Mouse (Mus musculus): ENCODE measurements around the gene Btnl9.
A peak's percentile ranks its signal among the peaks of the same experiment; 100 is the strongest.
"Not testable (repeated sequence)": the region's sequence is repeated elsewhere in the genome, so short reads cannot be mapped to it uniquely, and the experiment has no call there.

Gene Btnl9

DNA sequence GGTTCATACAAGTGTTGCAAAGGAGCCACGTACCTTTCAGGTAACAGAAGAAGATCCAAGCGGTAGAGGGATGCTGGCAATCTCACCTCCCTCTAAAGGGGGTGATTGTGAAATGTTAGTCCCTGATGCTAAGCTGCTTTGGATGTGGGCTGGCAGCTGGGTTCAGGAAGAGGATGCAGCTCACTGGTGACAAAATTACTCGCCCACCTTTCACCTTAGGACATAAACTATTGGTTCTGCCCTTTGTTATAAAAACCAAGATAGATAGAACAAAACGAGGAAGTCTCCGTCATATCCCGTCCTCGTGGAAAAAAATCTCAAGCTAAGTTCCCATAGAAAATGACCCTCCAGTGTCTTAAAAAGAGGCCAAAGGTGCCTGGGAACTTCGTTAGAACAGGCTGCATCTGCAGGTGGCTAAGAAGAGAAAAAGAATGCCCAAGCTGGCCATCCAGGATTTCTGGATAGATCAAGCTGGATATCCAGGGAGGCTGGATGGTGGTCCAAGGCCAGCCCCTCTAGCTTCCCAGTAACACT is at the start of gene Btnl9:
Gene Btnl9, minus strand, starts transcription at position 205 of the 534 bp plus-strand sequence.
- no peak for DNase-seq

- DNase-seq, result no peak
Observed at GRCm38 (mm10) chr11:49235459-49236207, 48.7 kb upstream of the Btnl9 start.

- DNase-seq, result no peak
Observed at GRCm38 (mm10) chr11:49232781-49233180, 45.8 kb upstream of the Btnl9 start.

- no peak for DNase-seq
Observed at GRCm38 (mm10) chr11:49224455-49224854, 37.5 kb upstream of the Btnl9 start.

DNA sequence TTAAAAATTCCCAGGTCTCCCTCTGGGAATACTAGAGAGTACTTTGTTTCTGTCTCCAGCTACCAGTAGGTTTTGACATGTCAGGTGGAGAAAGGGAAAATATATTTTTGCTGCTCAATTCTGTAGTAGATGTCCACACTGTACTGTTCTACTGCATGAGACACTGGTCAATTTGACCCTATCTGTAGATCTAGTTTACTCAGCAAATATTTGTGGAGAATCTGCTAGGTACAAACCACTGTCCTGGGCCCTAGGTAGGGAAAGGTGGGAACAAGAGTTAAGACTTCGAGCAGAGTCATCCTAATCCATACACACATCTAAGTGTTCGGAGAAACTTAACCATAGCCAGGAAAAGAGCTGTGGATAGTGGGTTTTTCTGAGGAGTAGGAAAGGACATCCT is 32.3 kb upstream of the Btnl9 start:
- DNase-seq, result no peak

DNA sequence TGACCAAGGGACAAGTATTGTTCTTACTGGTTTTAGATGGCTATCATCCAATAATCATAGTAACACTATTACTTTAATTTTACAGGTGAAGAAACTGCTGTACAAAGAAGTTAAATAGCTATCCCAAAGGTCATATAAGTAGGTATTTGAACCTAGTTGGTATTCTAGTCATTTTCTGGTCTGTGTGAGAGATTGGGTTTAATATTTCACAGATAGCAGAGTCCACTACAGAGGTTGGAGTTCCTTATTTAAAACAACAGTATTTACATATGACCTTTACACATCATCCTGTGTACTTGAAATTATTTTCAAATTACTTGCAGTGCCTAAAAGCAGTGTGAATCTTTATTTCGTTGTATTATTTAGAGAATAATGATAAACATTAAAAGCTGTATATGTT is 26.5 kb upstream of the Btnl9 start:
- no peak for DNase-seq

DNA sequence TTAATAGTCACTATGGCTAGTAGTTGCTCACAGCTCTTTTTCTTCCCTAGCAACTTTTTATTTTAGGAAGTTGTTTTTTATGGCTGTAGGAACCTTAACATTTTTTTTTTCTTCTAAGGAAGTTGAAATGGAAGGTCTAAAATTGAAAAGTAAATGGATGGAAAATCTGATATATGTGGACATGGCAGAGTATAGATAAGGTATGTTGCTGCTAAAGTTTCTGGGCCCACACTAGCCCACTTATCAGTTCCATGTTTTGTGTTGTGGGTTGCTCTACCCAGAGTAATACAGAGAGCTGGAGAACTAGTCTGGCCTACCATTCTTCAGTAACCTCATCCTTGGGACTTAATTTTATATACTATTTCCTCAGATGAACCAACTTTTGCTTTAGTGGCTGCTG is 25.6 kb upstream of the Btnl9 start:
- no peak for DNase-seq

- DNase-seq, result no peak
Observed at GRCm38 (mm10) chr11:49207495-49207894, 20.5 kb upstream of the Btnl9 start.

GRCm38 (mm10) chr11:49205080-49205590 is 18.2 kb upstream of the Btnl9 start:
- peak in 1 of 2 experiments; percentile 25 for DNase-seq

DNA sequence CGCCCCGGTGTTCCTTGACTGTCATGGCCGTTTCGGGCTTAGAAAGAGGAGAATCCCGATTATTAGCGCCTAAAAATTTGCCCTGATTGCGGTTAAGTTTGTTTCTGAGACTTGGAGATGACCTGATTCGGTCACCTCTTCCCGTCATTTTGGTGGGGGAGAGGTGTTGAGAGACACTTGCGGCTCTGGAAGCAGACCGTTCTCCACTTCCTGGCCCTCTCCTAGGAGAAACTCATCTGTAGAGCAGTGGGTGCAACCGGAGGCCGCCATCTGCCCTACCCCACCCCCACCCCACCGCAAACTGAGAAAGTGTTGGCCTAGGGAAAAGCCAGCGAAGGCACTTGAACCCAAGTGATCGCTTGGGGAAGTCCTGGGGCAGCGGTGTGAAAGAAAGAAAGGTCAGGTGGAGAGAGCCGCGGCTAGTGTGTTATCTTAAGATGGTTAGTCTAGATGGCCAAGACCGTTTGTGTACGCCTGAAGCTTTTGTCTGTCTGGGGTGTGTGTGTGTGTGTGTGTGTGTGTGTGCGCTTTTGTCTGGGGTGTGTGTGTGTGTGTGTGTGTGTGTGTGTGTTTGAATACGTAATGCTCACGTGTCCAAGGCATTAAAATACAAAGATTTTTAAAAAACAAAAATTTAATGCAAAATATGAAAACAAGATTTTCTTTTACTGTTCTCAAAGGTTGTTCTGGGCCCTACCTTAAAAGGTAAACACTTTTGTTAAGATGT is 17.0 kb upstream of the Btnl9 start:
- peak; percentile 59 to 63 for DNase-seq

DNA sequence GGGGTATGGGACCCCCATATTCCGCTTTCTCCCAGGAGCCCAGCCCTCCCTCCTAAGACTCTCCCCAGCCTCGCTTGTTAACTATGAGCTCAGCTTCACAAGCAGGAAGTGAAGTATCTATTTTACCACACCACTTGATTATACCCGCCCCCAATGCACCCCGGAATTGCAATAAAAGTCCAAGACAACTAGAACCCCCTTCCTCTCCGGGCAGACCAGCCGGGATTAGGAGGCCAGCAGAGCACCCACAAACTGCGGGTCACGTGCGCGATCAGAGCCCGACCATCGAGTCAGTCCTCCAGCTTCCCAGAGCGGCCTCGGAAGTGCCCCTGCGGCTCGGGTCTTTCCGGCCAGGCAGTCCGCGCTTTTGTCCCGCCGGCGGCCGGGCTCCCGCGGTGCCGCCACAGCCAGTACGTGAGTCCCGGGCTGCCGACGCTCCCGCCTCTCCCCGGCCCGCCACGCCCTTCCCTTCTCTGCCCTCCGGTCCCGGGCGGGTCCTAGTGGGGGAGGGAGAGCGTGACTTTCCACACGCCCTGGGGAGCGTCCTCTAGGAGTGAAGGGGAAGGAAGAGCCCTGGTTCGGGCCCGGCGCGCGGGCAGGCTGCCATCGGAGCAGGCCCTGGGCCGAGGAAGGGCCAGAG is 16.3 kb upstream of the Btnl9 start, which contains the start of gene Zfp62:
Gene Zfp62, plus strand, starts transcription at position 164 of the 640 bp plus-strand sequence.
- peak; percentile 95 to 96 for DNase-seq

GRCm38 (mm10) chr11:49202523-49203061 is 15.6 kb upstream of the Btnl9 start:
- DNase-seq, result peak in 1 of 2 experiments; percentile 51

GRCm38 (mm10) chr11:49202071-49202470 is 15.1 kb upstream of the Btnl9 start:
- no peak for DNase-seq

- DNase-seq, result no peak
Observed at GRCm38 (mm10) chr11:49201142-49201541, 14.2 kb upstream of the Btnl9 start.

DNA sequence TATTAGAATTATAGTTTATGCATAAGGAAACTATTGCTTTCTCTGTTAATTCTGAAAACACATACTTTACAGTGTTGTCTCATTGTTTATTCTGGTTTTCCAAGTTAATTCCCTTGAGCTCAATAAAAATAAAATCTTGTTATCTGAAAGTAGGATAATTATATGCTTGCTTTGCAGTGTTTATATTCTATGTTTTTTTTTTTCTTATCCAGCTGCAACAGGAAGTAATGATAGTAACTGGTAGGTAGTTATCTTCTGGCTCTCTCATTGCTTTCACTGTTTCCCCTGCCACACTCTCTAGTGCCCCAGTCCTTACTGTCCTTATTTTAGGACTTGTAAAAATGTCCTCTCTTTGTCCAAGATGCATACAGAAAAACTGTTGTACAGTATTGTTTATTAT is 13.7 kb upstream of the Btnl9 start:
- no peak for DNase-seq

DNA sequence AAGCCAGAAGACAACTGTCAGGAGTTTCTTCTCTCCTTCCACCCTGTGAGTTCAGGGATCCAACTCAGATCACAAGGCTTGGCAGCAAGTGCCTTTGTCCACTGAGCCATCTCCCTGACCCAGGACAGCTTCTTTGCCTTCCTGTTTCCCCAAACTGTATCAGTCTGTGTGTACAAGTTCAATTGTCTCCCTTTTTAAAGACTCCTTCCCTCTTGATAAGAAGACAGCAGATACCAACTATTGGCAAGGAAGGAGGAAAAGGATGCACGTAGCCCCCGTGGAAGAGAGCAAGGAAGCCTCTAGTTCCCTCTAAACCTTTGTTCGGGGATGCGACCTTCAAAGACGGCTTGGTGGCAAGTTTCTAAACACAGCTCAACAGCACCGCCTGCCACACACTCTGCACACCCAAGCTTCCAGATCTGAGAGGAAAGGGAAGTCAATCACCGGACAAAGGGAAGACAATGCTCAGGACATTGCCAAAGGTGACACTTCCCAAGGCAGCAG is 8.9 kb upstream of the Btnl9 start:
- DNase-seq, result no peak

DNA sequence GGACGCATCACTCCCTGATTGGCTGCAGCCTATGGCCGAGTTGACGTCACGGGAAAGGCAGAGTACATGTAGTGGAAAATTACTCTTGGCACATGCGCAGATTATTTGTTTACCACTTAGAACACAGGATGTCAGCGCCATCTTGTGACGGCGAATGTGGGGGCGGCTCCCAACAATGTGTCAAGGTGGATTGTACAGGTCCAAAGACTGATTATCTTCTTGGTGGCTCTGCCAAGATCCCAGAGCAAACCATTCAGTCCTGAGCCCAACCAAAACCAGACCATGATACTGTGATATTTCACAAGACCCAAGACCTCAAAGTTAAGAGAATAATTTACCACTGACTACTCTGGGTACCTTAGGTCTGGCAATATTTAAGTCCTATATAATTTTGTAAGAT is 7.8 kb upstream of the Btnl9 start:
- DNase-seq, result not testable (repeated sequence)

GRCm38 (mm10) chr11:49191083-49191482 is 4.1 kb upstream of the Btnl9 start:
- DNase-seq, result no peak

DNA sequence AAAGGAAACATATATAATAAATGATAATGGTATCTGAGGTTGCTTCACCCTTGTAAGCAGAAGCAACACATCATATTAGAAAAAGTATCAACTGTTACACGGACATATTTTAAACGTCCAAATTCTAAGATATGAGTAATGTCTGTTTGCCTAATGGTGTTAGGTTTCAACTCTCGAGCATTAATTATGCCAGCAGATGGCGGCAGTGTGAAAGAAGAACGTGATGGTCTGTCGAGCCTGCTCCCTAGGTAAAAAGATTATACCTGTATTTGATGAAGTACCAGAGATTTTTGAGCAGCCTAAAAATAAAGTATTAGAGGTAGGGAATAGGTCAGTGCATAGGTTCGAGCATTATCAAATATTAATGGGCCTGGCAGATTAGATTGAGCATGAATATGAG is 2.8 kb upstream of the Btnl9 start:
- DNase-seq, result peak; percentile 79 to 82

DNA sequence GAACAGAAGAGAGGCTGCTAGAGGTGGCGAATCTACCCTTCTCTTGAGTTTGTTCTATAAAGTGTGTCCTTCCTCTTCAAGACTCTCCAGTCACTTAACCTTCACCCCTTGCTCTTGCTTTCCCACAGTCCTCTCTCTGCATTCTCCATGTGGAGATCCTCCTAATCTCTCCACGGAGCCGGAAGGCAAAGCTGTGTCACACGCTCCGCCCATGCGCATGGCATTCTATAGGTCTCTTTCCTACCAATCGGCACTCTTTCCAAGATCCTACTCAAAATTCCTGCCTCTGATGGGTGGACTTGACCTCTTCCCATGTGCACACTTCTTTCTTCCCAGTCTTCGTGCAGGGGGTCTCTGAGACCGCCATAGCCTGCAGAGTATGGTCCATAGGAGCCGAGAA is 742 bp upstream of the Btnl9 start:
- DNase-seq, result no peak

DNA sequence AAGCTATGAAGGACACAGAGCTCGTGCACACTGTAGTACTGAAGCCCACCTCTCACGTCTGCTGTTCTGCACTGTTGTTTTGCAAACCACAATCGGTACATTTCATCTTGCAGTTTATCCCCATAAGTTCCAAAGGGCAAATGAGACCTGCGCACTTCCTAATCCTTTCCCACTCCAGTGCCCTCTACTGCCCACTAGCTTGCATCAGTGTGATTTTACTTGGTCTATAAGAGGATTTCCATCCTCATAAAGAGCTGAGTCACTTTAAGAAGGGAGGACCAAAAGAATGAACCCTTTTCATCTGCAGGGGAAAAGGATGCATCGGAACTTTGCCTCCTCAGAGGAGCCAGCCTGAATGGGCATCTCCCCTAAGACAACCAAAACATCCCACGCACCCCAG is 507 bp downstream of the Btnl9 start:
- DNase-seq, result no peak

DNA sequence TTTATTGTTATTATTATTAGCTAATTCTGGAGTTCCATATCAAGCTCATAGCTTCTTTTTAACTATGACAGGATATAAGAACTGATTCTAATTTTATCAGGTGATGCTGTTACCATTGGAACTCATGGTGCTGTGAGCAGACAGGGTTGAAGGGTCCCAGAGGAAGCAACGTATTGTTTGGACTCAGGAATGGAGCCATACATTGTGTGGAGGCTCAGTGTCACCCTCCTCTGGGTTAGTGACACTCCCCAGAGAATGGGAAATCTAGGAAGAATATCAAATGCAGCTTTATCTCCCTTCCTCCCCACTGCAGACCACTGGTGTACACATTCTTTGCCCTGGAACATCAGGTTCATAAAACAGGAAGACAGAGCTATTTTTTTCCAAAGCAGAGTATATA is 3.8 kb downstream of the Btnl9 start:
- DNase-seq, result no peak

Data from B cell, adult 2 months (primary cell).